Mouse (Mus musculus) MEL (cell line): ENCODE measurements at regions not wholly inside any gene's neighbourhood (a gene's known extent, or its start where the extent isn't known, plus 50 kb on each side); places are given as distances from the start of the nearest gene placed in this dataset.
"Not testable (repeated sequence)": the region's sequence is repeated elsewhere in the genome, so short reads cannot be mapped to it uniquely, and the experiment has no call there.

Experiments
- CTCF ChIP-seq, 3 experiments: IDR thresholded peaks in 2 of 3; conservative IDR thresholded peaks in 1 of 3; 2 replicates each; pipeline ENCODE4 v1.5.1; 2011 to 2012; ENCODE audit warnings: low read length in 3 of 3, low read depth in 2 of 3, mild to moderate bottlenecking in 2 of 3, improper control_type of control experiment in 1 of 3, inconsistent platforms in 1 of 3, mixed read lengths in 1 of 3, moderate library complexity in 1 of 3; ENCODE audit not compliant: control insufficient read depth in 1 of 3, insufficient read depth in 1 of 3, poor library complexity in 1 of 3, severe bottlenecking in 1 of 3
- E2F4 ChIP-seq: IDR thresholded peaks from 2 replicates; pipeline ENCODE4 v1.6.1; 2011; ENCODE audit warnings: low read depth, low read length, improper control_type of control experiment, borderline replicate concordance
- ELF1 ChIP-seq: IDR thresholded peaks from 2 replicates; pipeline ENCODE4 v1.6.1; 2014; ENCODE audit warnings: low read depth, mild to moderate bottlenecking, inconsistent platforms, low read length, improper control_type of control experiment, moderate library complexity
- EP300 ChIP-seq, 2 experiments: IDR thresholded peaks; 2 replicates each; pipeline ENCODE4 v1.6.1; 2011; ENCODE audit warnings: improper control_type of control experiment in 2 of 2, low read length in 2 of 2, low read depth in 1 of 2, mild to moderate bottlenecking in 1 of 2
- GATA1 ChIP-seq: IDR thresholded peaks from 2 replicates; pipeline ENCODE4 v1.6.1; 2011; ENCODE audit warnings: low read depth, low read length, improper control_type of control experiment
- JUND ChIP-seq: IDR thresholded peaks from 2 replicates; pipeline ENCODE4 v1.6.1; 2011; ENCODE audit warnings: low read depth, mild to moderate bottlenecking, improper control_type of control experiment, low read length
- POLR2A ChIP-seq, 2 experiments: IDR thresholded peaks; 2 replicates each; pipeline ENCODE4 v1.6.1; 2011 to 2012; ENCODE audit warnings: low read length in 2 of 2, mild to moderate bottlenecking in 2 of 2, control low read depth in 1 of 2, improper control_type of control experiment in 1 of 2, low read depth in 1 of 2, moderate library complexity in 1 of 2; ENCODE audit not compliant: control insufficient read depth in 1 of 2, insufficient read depth in 1 of 2, poor library complexity in 1 of 2
- RAD21 ChIP-seq: IDR thresholded peaks from 2 replicates; pipeline ENCODE4 v1.6.1; 2011; ENCODE audit warnings: mild to moderate bottlenecking, low read depth, low read length, improper control_type of control experiment
- USF1 ChIP-seq: IDR thresholded peaks from 2 replicates; pipeline ENCODE4 v1.6.1; 2014; ENCODE audit warnings: low read depth, mild to moderate bottlenecking, inconsistent platforms, low read length, improper control_type of control experiment, moderate library complexity
- ZC3H11A ChIP-seq: IDR thresholded peaks from 2 replicates; pipeline ENCODE4 v1.6.1; 2012; ENCODE audit warnings: low read depth, mild to moderate bottlenecking, inconsistent platforms, low read length, improper control_type of control experiment
- ZKSCAN1 ChIP-seq: IDR thresholded peaks from 2 replicates; pipeline ENCODE4 v1.6.1; 2012; ENCODE audit warnings: low read depth, mild to moderate bottlenecking, inconsistent platforms, low read length, improper control_type of control experiment, moderate library complexity

GRCm38 (mm10) chr9:78848564-78848893, 233.2 kb downstream of the Cd109 start:
- TF ChIP-seq ZKSCAN1; CTCF (IDR thresholded peaks at IDR 0.05 in 2 of 3, conservative IDR thresholded peaks at IDR 0.05 in 1 of 3; ENCODE audit: control insufficient read depth in 1 of 3, insufficient read depth in 1 of 3, low read depth in 2 of 3, low read length in 3 of 3, poor library complexity in 1 of 3, severe bottlenecking in 1 of 3); ELF1; E2F4; POLR2A (IDR thresholded peaks at IDR 0.05; ENCODE audit: control insufficient read depth in 1 of 2, insufficient read depth in 1 of 2, low read depth in 1 of 2, low read length in 2 of 2, poor library complexity in 1 of 2); USF1; EP300 (IDR thresholded peaks at IDR 0.05; ENCODE audit: low read depth in 1 of 2, low read length in 2 of 2); ZC3H11A; RAD21; GATA1; JUND: not testable (repeated sequence)
